Comparison of ENCODE assay signal across 33 mouse cellular contexts in genomic region chr6:129422311-129422710, GRCm38 (mm10). TPM values are rescaled to one million over a fixed set of nuclear protein-coding genes. Genes with fewer than 3 reads are reported as not detected.
"Had no signal": no experiment of that assay in that cellular context is flagged by ENCODE, and none has a peak within 500 bp of the region (broad histone marks: within the 10 kb centered on the region; RNA-seq: fewer than 3 reads in every experiment).

No protein-coding gene starts in this region.

- H3K4me2 ChIP-seq: embryonic facial prominence, embryonic 12.5 days; embryonic facial prominence, embryonic 13.5 days; embryonic facial prominence, embryonic 15.5 days; forebrain, embryonic 12.5 days; forebrain, embryonic 13.5 days; forebrain, embryonic 15.5 days had no signal

- H3K27ac ChIP-seq: embryonic facial prominence, embryonic 10.5 days; embryonic facial prominence, embryonic 12.5 days; embryonic facial prominence, embryonic 15.5 days; forebrain, embryonic 10.5 days; forebrain, embryonic 12.5 days; forebrain, embryonic 13.5 days; forebrain, embryonic 15.5 days; heart, adult 2 months; heart, embryonic 10.5 days had no signal

- H3K9ac ChIP-seq: embryonic facial prominence, embryonic 12.5 days; embryonic facial prominence, embryonic 13.5 days; embryonic facial prominence, embryonic 15.5 days; forebrain, embryonic 12.5 days; forebrain, embryonic 13.5 days; forebrain, embryonic 15.5 days; forebrain, postnatal 0 days had no signal

- H3K4me1 ChIP-seq: embryonic facial prominence, embryonic 10.5 days; embryonic facial prominence, embryonic 15.5 days; forebrain, embryonic 10.5 days; forebrain, embryonic 12.5 days; forebrain, embryonic 15.5 days had no signal

- H3K36me3 ChIP-seq: embryonic facial prominence, embryonic 10.5 days; embryonic facial prominence, embryonic 12.5 days; embryonic facial prominence, embryonic 13.5 days; embryonic facial prominence, embryonic 15.5 days; forebrain, embryonic 10.5 days; forebrain, embryonic 12.5 days; forebrain, embryonic 15.5 days; heart, embryonic 10.5 days had no signal

- H3K4me3 ChIP-seq: embryonic facial prominence, embryonic 10.5 days; embryonic facial prominence, embryonic 12.5 days; embryonic facial prominence, embryonic 13.5 days; embryonic facial prominence, embryonic 15.5 days; erythroblast, embryonic 14.5 days; forebrain, embryonic 10.5 days; forebrain, embryonic 12.5 days; forebrain, embryonic 13.5 days; forebrain, embryonic 15.5 days; gastrocnemius, adult 2 months; heart, adult 2 months; heart, embryonic 10.5 days had no signal

- DNase-seq: cerebellum, postnatal 25 days; cerebellum, postnatal 36 days; embryo, embryonic 11 days; gastrocnemius, postnatal 36 days had no signal

- H3K9me3 ChIP-seq: embryonic facial prominence, embryonic 10.5 days; embryonic facial prominence, embryonic 12.5 days; embryonic facial prominence, embryonic 13.5 days; embryonic facial prominence, embryonic 15.5 days; forebrain, embryonic 10.5 days; forebrain, embryonic 12.5 days; forebrain, embryonic 13.5 days; forebrain, embryonic 15.5 days; heart, embryonic 10.5 days had no signal

- H3K27me3 ChIP-seq: embryonic facial prominence, embryonic 12.5 days; embryonic facial prominence, embryonic 13.5 days; embryonic facial prominence, embryonic 15.5 days; forebrain, embryonic 12.5 days; forebrain, embryonic 13.5 days; forebrain, embryonic 15.5 days had no signal

RNA-seq across cellular contexts. Expression of gene Clec9a, which starts 13.6 kb away (rescaled TPM):
- total RNA-seq: gastrocnemius, adult 18-20 months; gastrocnemius, adult 2 months; gastrocnemius, adult 8-10 months; gastrocnemius, postnatal 10 days; gastrocnemius, postnatal 14 days; gastrocnemius, postnatal 25 days; gastrocnemius, postnatal 36 days; gastrocnemius, postnatal 4 days; granulocyte monocyte progenitor cell, adult 5-6 weeks had no signal
- polyA plus RNA-seq: cortical plate, adult 2 months; embryonic facial prominence, embryonic 15.5 days; erythroblast, embryonic 14.5 days; forebrain, postnatal 0 days; frontal cortex, adult 2 months had no signal

RNA-seq across cellular contexts. Expression of gene Clec1b, which starts 25.2 kb away (rescaled TPM):
- total RNA-seq: gastrocnemius, adult 18-20 months; gastrocnemius, adult 8-10 months; gastrocnemius, postnatal 25 days; gastrocnemius, postnatal 36 days had no signal
- polyA plus RNA-seq: erythroblast, embryonic 14.5 days; frontal cortex, adult 2 months; gonadal fat pad, adult 2 months had no signal

RNA-seq across cellular contexts. Expression of gene Clec1a, which starts 29.5 kb away (rescaled TPM):
- total RNA-seq: granulocyte monocyte progenitor cell, adult 5-6 weeks had no signal
- polyA plus RNA-seq: erythroblast, embryonic 14.5 days had no signal

RNA-seq across cellular contexts. Expression of gene Clec12b, which starts 36.6 kb away (rescaled TPM):
- total RNA-seq: common myeloid progenitor, adult 5-6 weeks; forebrain, postnatal 0 days; gastrocnemius, adult 18-20 months; gastrocnemius, adult 2 months; gastrocnemius, adult 8-10 months; gastrocnemius, postnatal 10 days; gastrocnemius, postnatal 14 days; gastrocnemius, postnatal 25 days; gastrocnemius, postnatal 36 days; granulocyte monocyte progenitor cell, adult 5-6 weeks; heart, adult 18-20 months had no signal
- polyA plus RNA-seq: embryonic facial prominence, embryonic 10.5 days; embryonic facial prominence, embryonic 11.5 days; embryonic facial prominence, embryonic 12.5 days; embryonic facial prominence, embryonic 13.5 days; embryonic facial prominence, embryonic 15.5 days; erythroblast, embryonic 14.5 days; forebrain, embryonic 10.5 days; forebrain, embryonic 11.5 days; forebrain, embryonic 12.5 days; forebrain, embryonic 14.5 days; forebrain, embryonic 16.5 days had no signal
